Mouse (Mus musculus): ENCODE results near the gene Olfr857. TPM values are rescaled to one million over a fixed set of nuclear protein-coding genes. Genes with fewer than 3 reads are reported as not detected.

Olfr857 gene
- polyA plus RNA-seq (2015; fragmentation: Nextera tagmentation; extraction: Ambion mirVana) = not detected in 2 replicates

GRCm38 (mm10) chr9:19709133-19709532 lies at the start of gene Olfr857:
Gene Olfr857 (plus strand): TSS chr9:19709433.

Other genes starting within 250 kb of the Olfr857 start
- not detected in 2 replicates for gene Olfr850, start 231.2 kb upstream of the Olfr857 start, polyA plus RNA-seq (2015; fragmentation: Nextera tagmentation; extraction: Ambion mirVana)
- gene Olfr851, start 216.1 kb upstream of the Olfr857 start, polyA plus RNA-seq (2015; fragmentation: Nextera tagmentation; extraction: Ambion mirVana) = not detected in 2 replicates
- not detected in 2 replicates for gene Olfr853, start 168.4 kb upstream of the Olfr857 start, polyA plus RNA-seq (2015; fragmentation: Nextera tagmentation; extraction: Ambion mirVana)
- not detected in 2 replicates for gene Olfr854, start 142.1 kb upstream of the Olfr857 start, polyA plus RNA-seq (2015; fragmentation: Nextera tagmentation; extraction: Ambion mirVana)
- gene Olfr855, start 126.8 kb upstream of the Olfr857 start, polyA plus RNA-seq (2015; fragmentation: Nextera tagmentation; extraction: Ambion mirVana) = not detected in 2 replicates
- gene Zfp317, start 87.3 kb upstream of the Olfr857 start, polyA plus RNA-seq (2015; fragmentation: Nextera tagmentation; extraction: Ambion mirVana) = 9.1 and 10.0 TPM in 2 replicates
- not detected in 2 replicates for gene Olfr58, start 70.8 kb downstream of the Olfr857 start, polyA plus RNA-seq (2015; fragmentation: Nextera tagmentation; extraction: Ambion mirVana)
- gene Olfr859, start 95.5 kb downstream of the Olfr857 start, polyA plus RNA-seq (2015; fragmentation: Nextera tagmentation; extraction: Ambion mirVana) = not detected in 2 replicates
- gene Olfr860, start 140.3 kb downstream of the Olfr857 start, polyA plus RNA-seq (2015; fragmentation: Nextera tagmentation; extraction: Ambion mirVana) = not detected in 2 replicates
- gene Olfr862, start 178.6 kb downstream of the Olfr857 start, polyA plus RNA-seq (2015; fragmentation: Nextera tagmentation; extraction: Ambion mirVana) = not detected in 2 replicates
- 0.22 and 0.25 TPM in 2 replicates for gene Olfr77, start 207.4 kb downstream of the Olfr857 start, polyA plus RNA-seq (2015; fragmentation: Nextera tagmentation; extraction: Ambion mirVana)

Measured in spleen, postnatal 0 days (tissue).